Mouse (Mus musculus): Measurements from ENCODE around the gene Nek4. TPM values are rescaled to one million over a fixed set of nuclear protein-coding genes. Genes with fewer than 3 reads are reported as not detected.

Gene Nek4
- polyA plus RNA-seq, 1 experiment from 2014 or later = 13.5 TPM

- Histone ChIP-seq H3K36me3 (no peaks in the 10 kb centered on the region), H3K9me3 (no peaks in the 10 kb centered on the region), H3K27ac (replicated peaks) (no peak overlapping the region), H3K4me1 (replicated peaks) (peaks cover 4% of the 10 kb centered on the region; the same call in 1 of the 2 replicates), H3K9ac (no peak overlapping the region), H3K4me2 (no peak overlapping the region), H3K4me3 (no peak overlapping the region), H3K27me3 (no peaks in the 10 kb centered on the region)
- ATAC-seq (ENCODE audit: low read depth) = no peak
- WGBS = 90% methylated on average over 3 of the region's 3 CpGs
Measured at GRCm38 (mm10) chr14:30925492-30925891, 25.7 kb upstream of the Nek4 start.

- no peaks in the 10 kb centered on the region for H3K4me1 ChIP-seq (replicated peaks)
- H3K4me3 ChIP-seq = no peak overlapping the region
- H3K9me3 ChIP-seq = no peaks in the 10 kb centered on the region
- H3K27ac ChIP-seq (replicated peaks) = no peak overlapping the region
- no peaks in the 10 kb centered on the region for H3K27me3 ChIP-seq
- 95% methylated on average over 4 of the region's 4 CpGs for WGBS
- no peaks in the 10 kb centered on the region for H3K36me3 ChIP-seq
- no peak overlapping the region for H3K9ac ChIP-seq
- H3K4me2 ChIP-seq = no peak overlapping the region
- no peak for ATAC-seq (ENCODE audit: low read depth)
Measured at GRCm38 (mm10) chr14:30930386-30930785, 20.8 kb upstream of the Nek4 start.

GRCm38 (mm10) chr14:30933351-30933750 is 17.8 kb upstream of the Nek4 start:
- no peaks in the 10 kb centered on the region for H3K36me3 ChIP-seq
- H3K27ac ChIP-seq (replicated peaks) = no peak overlapping the region
- no peak overlapping the region for H3K4me2 ChIP-seq
- no peak overlapping the region for H3K4me3 ChIP-seq
- 85% methylated on average over 9 of the region's 9 CpGs for WGBS
- ATAC-seq (ENCODE audit: low read depth) = no peak
- H3K9me3 ChIP-seq = no peaks in the 10 kb centered on the region
- H3K4me1 ChIP-seq (replicated peaks) = no peaks in the 10 kb centered on the region
- H3K9ac ChIP-seq = no peak overlapping the region
- no peaks in the 10 kb centered on the region for H3K27me3 ChIP-seq

GRCm38 (mm10) chr14:30942254-30942653 is 8.9 kb upstream of the Nek4 start:
- Histone ChIP-seq H3K27ac (replicated peaks) (no peak overlapping the region), H3K4me1 (replicated peaks) (no peaks in the 10 kb centered on the region), H3K36me3 (no peaks in the 10 kb centered on the region), H3K9me3 (no peaks in the 10 kb centered on the region), H3K4me2 (no peak overlapping the region), H3K27me3 (0 out of 2 replicates have a peak, but pooled peaks cover 6% of the 10 kb centered on the region), H3K9ac (no peak overlapping the region), H3K4me3 (no peak overlapping the region)
- 94% methylated on average over 4 of the region's 4 CpGs for WGBS
- ATAC-seq (ENCODE audit: low read depth) = no peak

GRCm38 (mm10) chr14:30943038-30943437 is 8.1 kb upstream of the Nek4 start, which contains the start of gene Itih1:
Itih1 (minus strand) TSS chr14:30943289.
- Histone ChIP-seq H3K36me3 (no peaks in the 10 kb centered on the region), H3K27me3 (0 out of 2 replicates have a peak, but pooled peaks cover 9% of the 10 kb centered on the region), H3K9ac (no peak within 1 kb of the TSS), H3K4me2 (no peak within 1 kb of the TSS), H3K9me3 (no peaks in the 10 kb centered on the region), H3K4me1 (replicated peaks) (no peaks in the 10 kb centered on the region), H3K4me3 (no peak within 1 kb of the TSS), H3K27ac (replicated peaks) (no peak within 1 kb of the TSS)
- WGBS = 94% methylated on average over 7 of the region's 7 CpGs
- no peak for ATAC-seq (ENCODE audit: low read depth)

- Histone ChIP-seq H3K27me3 (0 out of 2 replicates have a peak, but pooled peaks cover 10% of the 10 kb centered on the region), H3K27ac (replicated peaks) (no peak overlapping the region), H3K4me3 (no peak overlapping the region), H3K9me3 (no peaks in the 10 kb centered on the region), H3K36me3 (no peaks in the 10 kb centered on the region), H3K4me2 (no peak overlapping the region), H3K9ac (no peak overlapping the region), H3K4me1 (replicated peaks) (no peaks in the 10 kb centered on the region)
- 64% methylated on average over 11 of the region's 11 CpGs for WGBS
- no peak for ATAC-seq (ENCODE audit: low read depth)
Measured at GRCm38 (mm10) chr14:30943860-30944674, 7.1 kb upstream of the Nek4 start.

- H3K4me1 ChIP-seq (replicated peaks) = no peaks in the 10 kb centered on the region
- H3K9me3 ChIP-seq = no peaks in the 10 kb centered on the region
- H3K27ac ChIP-seq (replicated peaks) = no peak overlapping the region
- WGBS = 71% methylated on average over 2 of the region's 2 CpGs
- 0 out of 2 replicates have a peak, but pooled peaks cover 10% of the 10 kb centered on the region for H3K27me3 ChIP-seq
- no peak overlapping the region for H3K4me3 ChIP-seq
- no peak overlapping the region for H3K9ac ChIP-seq
- H3K36me3 ChIP-seq = no peaks in the 10 kb centered on the region
- H3K4me2 ChIP-seq = no peak overlapping the region
- no peak for ATAC-seq (ENCODE audit: low read depth)
Measured at GRCm38 (mm10) chr14:30944745-30945144, 6.4 kb upstream of the Nek4 start.

- ATAC-seq (ENCODE audit: low read depth) = no peak
- Histone ChIP-seq H3K4me2 (0 out of 2 replicates have a peak overlapping the region, but pooled peaks have one; percentile 70), H3K4me1 (replicated peaks) (peaks cover 15% of the 10 kb centered on the region), H3K4me3 (no peak overlapping the region), H3K36me3 (peaks cover 5% of the 10 kb centered on the region), H3K9ac (no peak overlapping the region), H3K9me3 (no peaks in the 10 kb centered on the region), H3K27me3 (0 out of 2 replicates have a peak, but pooled peaks cover 10% of the 10 kb centered on the region), H3K27ac (replicated peaks) (no peak overlapping the region)
- WGBS = 95% methylated on average over 10 of the region's 10 CpGs
Measured at GRCm38 (mm10) chr14:30949986-30950385, 1.2 kb upstream of the Nek4 start.

- Histone ChIP-seq H3K4me2 (no peak overlapping the region), H3K27me3 (no peaks in the 10 kb centered on the region), H3K9ac (no peak overlapping the region), H3K36me3 (peaks cover 54% of the 10 kb centered on the region), H3K27ac (replicated peaks) (no peak overlapping the region), H3K4me3 (no peak overlapping the region), H3K4me1 (replicated peaks) (no peaks in the 10 kb centered on the region), H3K9me3 (no peaks in the 10 kb centered on the region)
- ATAC-seq (ENCODE audit: low read depth) = no peak
- 85% methylated on average over 2 of the region's 2 CpGs for whole genome bisulfite sequencing
Measured at GRCm38 (mm10) chr14:30958517-30958916, 7.3 kb downstream of the Nek4 start.

GRCm38 (mm10) chr14:30959031-30959430 is 7.9 kb downstream of the Nek4 start:
- no peak overlapping the region for H3K9ac ChIP-seq
- no peak overlapping the region for H3K4me2 ChIP-seq
- no peak for ATAC-seq (ENCODE audit: low read depth)
- H3K4me3 ChIP-seq = no peak overlapping the region
- peaks cover 57% of the 10 kb centered on the region for H3K36me3 ChIP-seq
- H3K27me3 ChIP-seq = no peaks in the 10 kb centered on the region
- no peaks in the 10 kb centered on the region for H3K9me3 ChIP-seq
- no peaks in the 10 kb centered on the region for H3K4me1 ChIP-seq (replicated peaks)
- 93% methylated on average over 4 of the region's 4 CpGs for WGBS
- no peak overlapping the region for H3K27ac ChIP-seq (replicated peaks)

GRCm38 (mm10) chr14:30960366-30960765 is 9.2 kb downstream of the Nek4 start:
- peaks cover 56% of the 10 kb centered on the region for H3K36me3 ChIP-seq
- no peaks in the 10 kb centered on the region for H3K4me1 ChIP-seq (replicated peaks)
- H3K27me3 ChIP-seq = no peaks in the 10 kb centered on the region
- no peak overlapping the region for H3K4me3 ChIP-seq
- 95% methylated on average over 1 of the region's 1 CpGs for WGBS
- H3K27ac ChIP-seq (replicated peaks) = no peak overlapping the region
- no peak for ATAC-seq (ENCODE audit: low read depth)
- H3K9ac ChIP-seq = no peak overlapping the region
- no peaks in the 10 kb centered on the region for H3K9me3 ChIP-seq
- H3K4me2 ChIP-seq = no peak overlapping the region

GRCm38 (mm10) chr14:30974204-30974603 is 23.0 kb downstream of the Nek4 start:
- ATAC-seq (ENCODE audit: low read depth) = 0 out of 2 replicates have a peak, but pooled peaks have one; percentile 32
- Histone ChIP-seq H3K27ac (replicated peaks) (peak overlapping the region; percentile 61; the same call in 1 of the 2 replicates), H3K27me3 (no peaks in the 10 kb centered on the region), H3K4me1 (replicated peaks) (0 out of 2 replicates have a peak, but pooled peaks cover 3% of the 10 kb centered on the region), H3K9ac (no peak overlapping the region), H3K36me3 (peaks cover 70% of the 10 kb centered on the region), H3K4me2 (no peak overlapping the region), H3K9me3 (no peaks in the 10 kb centered on the region), H3K4me3 (no peak overlapping the region)
- WGBS = 48% methylated on average over 6 of the region's 6 CpGs
